Mouse (Mus musculus) embryo, embryonic 10 days (tissue): ENCODE results near the gene Znrd1as.
A peak's percentile ranks its signal among the peaks of the same experiment; 100 is the strongest.
"Not testable (repeated sequence)": the region's sequence is repeated elsewhere in the genome, so short reads cannot be mapped to it uniquely, and the experiment has no call there.

ENCODE experiments used
- DNase-seq: peaks from one replicate; pipeline ENCODE4 v3.0.0-alpha.2; 2015; ENCODE audit warnings: low spot score

Gene Znrd1as

GRCm38 (mm10) chr17:36950981-36951947, 7.1 kb upstream of the Znrd1as start, which contains the start of gene Ppp1r11:
Gene Ppp1r11, minus strand, starts transcription at chr17:36951741.
- peak; percentile 97 for DNase-seq

GRCm38 (mm10) chr17:36952631-36953030, 5.8 kb upstream of the Znrd1as start:
- DNase-seq, result no peak

GRCm38 (mm10) chr17:36953062-36953461, 5.3 kb upstream of the Znrd1as start:
- DNase-seq, result no peak

GRCm38 (mm10) chr17:36958884-36959283, 492 bp downstream of the Znrd1as start:
- DNase-seq, result no peak

- no peak for DNase-seq
These were observed 2.7 kb downstream of the Znrd1as start for GRCm38 (mm10) chr17:36961125-36961524.

GRCm38 (mm10) chr17:36966875-36967274, 8.5 kb downstream of the Znrd1as start:
- no peak for DNase-seq

- DNase-seq, result no peak
These were observed 12.0 kb downstream of the Znrd1as start for GRCm38 (mm10) chr17:36970316-36970890.

GRCm38 (mm10) chr17:36971172-36971850, 12.9 kb downstream of the Znrd1as start:
- DNase-seq, result no peak

- DNase-seq, result no peak
These were observed 14.4 kb downstream of the Znrd1as start for GRCm38 (mm10) chr17:36972791-36973190.

- DNase-seq, result no peak
These were observed 14.9 kb downstream of the Znrd1as start for GRCm38 (mm10) chr17:36973271-36973787.

GRCm38 (mm10) chr17:36981221-36981813, 22.9 kb downstream of the Znrd1as start, which contains the start of gene 2410137M14Rik:
Gene 2410137M14Rik, minus strand, starts transcription at chr17:36981237.
- DNase-seq, result no peak

- DNase-seq, result peak; percentile 37
These were observed 23.5 kb downstream of the Znrd1as start for GRCm38 (mm10) chr17:36981845-36982244.

- DNase-seq, result peak; percentile 7
These were observed 24.1 kb downstream of the Znrd1as start for GRCm38 (mm10) chr17:36982253-36983155.

- DNase-seq, result no peak
These were observed 30.1 kb downstream of the Znrd1as start for GRCm38 (mm10) chr17:36988475-36988874.

- no peak for DNase-seq
These were observed 31.0 kb downstream of the Znrd1as start, which contains the start of gene H2-M5 for GRCm38 (mm10) chr17:36989437-36989836. Gene H2-M5, minus strand, starts transcription at chr17:36989537.

GRCm38 (mm10) chr17:36990630-36991029, 32.2 kb downstream of the Znrd1as start:
- DNase-seq, result not testable (repeated sequence)

GRCm38 (mm10) chr17:36992336-36993104, 34.1 kb downstream of the Znrd1as start:
- DNase-seq, result no peak

GRCm38 (mm10) chr17:36993770-36994325, 35.5 kb downstream of the Znrd1as start:
- DNase-seq, result no peak

- no peak for DNase-seq
These were observed 36.1 kb downstream of the Znrd1as start for GRCm38 (mm10) chr17:36994528-36994927.

GRCm38 (mm10) chr17:36995448-36995847, 37.1 kb downstream of the Znrd1as start:
- no peak for DNase-seq
